Mouse (Mus musculus): ENCODE measurements around the gene 0610009B22Rik.

The 0610009B22Rik gene

GRCm38 (mm10) chr11:51658705-51659104 lies 30.0 kb downstream of the 0610009B22Rik start:
- peak; percentile 46 to 56 for DNase-seq (ENCODE audit: low spot score in 2 of 2)

- DNase-seq (ENCODE audit: low spot score in 2 of 2): no peak
Observed at GRCm38 (mm10) chr11:51658291-51658690, 30.4 kb downstream of the 0610009B22Rik start.

DNA sequence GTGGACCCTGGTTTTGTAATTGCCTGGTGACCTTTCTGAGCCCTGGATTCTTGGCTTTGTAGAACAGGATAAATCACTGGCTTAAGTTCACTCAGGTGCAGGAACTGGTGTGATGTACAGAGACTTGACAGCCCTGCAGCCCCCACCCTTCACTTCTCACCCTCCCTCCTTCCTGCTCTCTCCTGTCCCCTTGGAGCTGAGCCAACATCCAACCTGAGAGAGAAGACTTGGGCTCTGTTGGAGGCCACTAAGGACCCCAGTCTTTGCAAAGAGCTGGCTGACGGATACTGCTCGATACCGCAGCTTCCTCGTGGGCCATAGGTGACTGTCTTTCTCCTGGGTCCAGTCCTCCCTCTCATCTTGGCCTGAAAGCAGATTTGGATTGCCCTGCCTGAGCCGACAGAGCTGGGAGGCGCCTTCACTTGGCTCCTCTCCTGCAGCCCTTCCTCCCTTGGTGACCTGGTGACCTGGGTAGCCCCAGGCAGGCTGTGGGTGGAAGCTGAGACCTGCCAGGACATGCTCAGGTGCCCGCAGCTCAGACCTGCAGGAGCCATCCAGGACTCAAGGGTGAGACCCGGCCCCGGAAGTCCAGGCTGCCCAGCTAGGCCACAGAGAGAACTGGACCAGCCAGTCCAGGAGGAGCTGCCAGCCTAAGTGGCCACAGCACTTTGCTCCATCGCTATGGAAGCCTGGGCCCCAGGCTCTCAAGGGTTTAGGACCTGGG lies 31.7 kb downstream of the 0610009B22Rik start:
- DNase-seq (ENCODE audit: low spot score in 2 of 2): peak; percentile 83 to 85

- DNase-seq (ENCODE audit: low spot score in 2 of 2): no peak
Observed at GRCm38 (mm10) chr11:51654891-51655290, 33.8 kb downstream of the 0610009B22Rik start.

DNA sequence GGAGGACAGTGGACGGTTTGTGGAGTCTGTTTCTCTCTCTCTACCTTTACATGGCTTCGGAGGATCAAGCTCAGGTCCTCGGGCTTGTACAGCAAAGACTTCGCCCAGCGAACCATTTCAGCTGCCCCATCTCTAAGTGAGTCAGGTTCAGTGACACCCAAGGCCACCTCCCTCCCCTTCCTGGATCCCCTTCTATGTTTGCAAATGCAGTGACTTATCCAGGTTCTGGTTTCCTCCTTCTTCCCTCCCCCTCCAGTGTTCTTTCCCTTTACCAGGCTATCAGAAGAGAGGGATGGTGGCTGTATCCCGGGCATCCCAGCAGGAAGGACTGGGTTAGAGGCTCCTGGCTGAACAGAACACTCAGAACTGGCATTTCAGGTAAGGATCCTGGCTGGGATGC lies 34.9 kb downstream of the 0610009B22Rik start:
- no peak for DNase-seq (ENCODE audit: low spot score in 2 of 2)

GRCm38 (mm10) chr11:51652889-51653418 lies 35.7 kb downstream of the 0610009B22Rik start:
- no peak for DNase-seq (ENCODE audit: low spot score in 2 of 2)

GRCm38 (mm10) chr11:51650691-51651515 lies 37.8 kb downstream of the 0610009B22Rik start, which contains the start of the genes N4bp3 and D930048N14Rik:
N4bp3 (minus strand) TSS chr11:51650842.
D930048N14Rik (plus strand) TSS chr11:51650954.
- DNase-seq (ENCODE audit: low spot score in 2 of 2): peak; percentile 75 to 79

DNA sequence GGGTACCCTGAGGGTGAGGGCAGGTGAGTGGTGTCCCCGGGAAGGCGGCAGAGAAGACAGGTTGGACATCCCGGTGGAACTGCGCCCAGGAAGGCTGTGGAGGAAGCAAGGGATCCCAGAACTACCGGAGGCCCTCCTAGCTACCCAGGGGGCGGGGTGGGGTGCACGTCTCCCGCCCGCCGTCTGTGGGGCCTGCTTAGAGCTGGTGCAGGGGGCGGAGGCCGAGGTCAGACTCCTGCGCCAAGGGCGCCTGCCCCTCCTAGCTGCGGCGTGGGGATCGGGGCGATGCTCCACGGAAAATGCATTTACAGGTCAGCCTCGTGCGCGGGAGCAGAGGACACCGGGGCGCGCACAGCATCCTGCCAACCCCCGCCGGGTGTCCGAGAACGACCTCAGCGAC lies 38.4 kb downstream of the 0610009B22Rik start:
- DNase-seq (ENCODE audit: low spot score in 2 of 2): no peak

DNA sequence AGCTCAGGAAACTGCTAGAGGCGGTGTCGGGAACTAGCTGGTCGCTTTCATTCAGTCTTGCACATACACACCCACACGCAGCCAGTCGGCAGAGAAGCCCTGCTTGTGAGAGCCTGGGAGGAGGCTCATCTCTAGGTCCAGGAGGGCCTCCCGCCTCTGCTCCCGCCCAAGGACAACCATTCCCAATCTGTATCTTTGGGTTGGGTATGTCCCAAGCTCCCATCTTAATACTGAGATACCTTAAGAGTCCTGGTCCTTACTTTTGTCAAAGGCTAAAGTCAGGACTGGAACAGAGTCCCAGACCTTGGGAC lies 38.8 kb downstream of the 0610009B22Rik start:
- DNase-seq (ENCODE audit: low spot score in 2 of 2): no peak

- DNase-seq (ENCODE audit: low spot score in 2 of 2): no peak
Observed at GRCm38 (mm10) chr11:51649111-51649888, 39.4 kb downstream of the 0610009B22Rik start.

DNA sequence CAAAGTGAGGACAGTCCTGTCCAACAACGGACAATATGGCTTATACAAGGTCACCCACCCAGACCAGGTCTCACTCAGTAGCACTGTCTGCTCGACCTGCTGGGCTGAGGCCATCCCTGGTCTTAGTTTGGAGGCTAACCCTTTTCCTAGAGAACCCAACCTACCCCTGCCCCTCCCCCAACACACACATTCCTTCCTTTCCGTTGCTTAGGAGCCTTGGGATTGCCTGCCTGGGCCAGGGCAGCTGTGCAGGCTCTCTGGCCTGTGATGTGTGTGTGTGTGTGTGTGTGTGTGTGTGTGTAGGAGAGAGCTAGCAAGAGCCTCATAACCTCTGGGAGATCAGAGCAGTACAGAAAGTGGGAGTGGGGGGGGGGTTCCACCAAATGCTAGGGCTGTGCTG lies 40.1 kb downstream of the 0610009B22Rik start:
- DNase-seq (ENCODE audit: low spot score in 2 of 2): no peak

- no peak for DNase-seq (ENCODE audit: low spot score in 2 of 2)
Observed at GRCm38 (mm10) chr11:51646751-51647667, 41.7 kb downstream of the 0610009B22Rik start.

- no peak for DNase-seq (ENCODE audit: low spot score in 2 of 2)
Observed at GRCm38 (mm10) chr11:51646245-51646644, 42.4 kb downstream of the 0610009B22Rik start.

DNA sequence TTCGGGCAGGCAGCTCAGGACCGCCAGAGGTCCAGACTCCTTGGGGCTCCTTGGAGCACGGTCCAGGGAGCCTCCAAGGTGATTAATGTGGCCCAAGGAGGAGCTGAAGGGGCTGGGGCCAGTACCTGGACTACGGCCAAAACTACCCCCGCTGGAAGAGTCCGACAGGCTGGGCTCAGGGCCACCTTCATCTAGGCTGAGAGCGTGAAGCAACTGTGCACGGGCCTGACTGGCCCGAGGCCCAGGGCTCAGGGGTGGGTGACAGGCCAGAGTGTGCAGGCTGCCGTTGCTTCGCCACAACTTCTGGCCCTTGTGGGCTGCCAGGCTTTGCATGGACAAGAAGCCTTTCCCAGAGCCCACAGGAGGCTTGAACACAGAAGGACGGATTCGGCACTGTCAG lies 43.4 kb downstream of the 0610009B22Rik start:
- no peak for DNase-seq (ENCODE audit: low spot score in 2 of 2)

- DNase-seq (ENCODE audit: low spot score in 2 of 2): no peak
Observed at GRCm38 (mm10) chr11:51644217-51644616, 44.5 kb downstream of the 0610009B22Rik start.

GRCm38 (mm10) chr11:51643761-51644160 lies 44.9 kb downstream of the 0610009B22Rik start:
- peak in 1 of 2 experiments; percentile 41 for DNase-seq (ENCODE audit: low spot score in 2 of 2)

GRCm38 (mm10) chr11:51643202-51643601 lies 45.5 kb downstream of the 0610009B22Rik start:
- DNase-seq (ENCODE audit: low spot score in 2 of 2): no peak

- DNase-seq (ENCODE audit: low spot score in 2 of 2): no peak
Observed at GRCm38 (mm10) chr11:51640748-51641147, 47.9 kb downstream of the 0610009B22Rik start.

DNA sequence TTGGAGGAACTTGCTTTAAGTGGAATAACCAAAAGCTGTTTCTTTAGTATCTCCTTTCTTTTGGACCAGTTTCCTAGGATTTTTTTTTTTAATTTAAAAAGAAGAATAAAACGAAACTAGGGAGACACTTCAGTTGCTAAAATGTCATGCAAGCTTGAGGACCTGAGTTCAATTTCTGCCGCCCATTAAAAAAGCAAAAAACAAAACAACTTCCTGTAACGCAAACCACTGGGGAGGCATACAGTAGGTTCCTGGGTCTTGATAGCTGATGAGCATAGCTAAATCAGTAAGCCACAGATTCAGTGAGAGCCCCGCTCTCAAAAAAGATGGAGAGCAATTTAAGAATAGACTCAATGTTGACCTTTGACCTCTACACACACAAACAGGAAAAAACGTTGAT lies 50.2 kb downstream of the 0610009B22Rik start:
- DNase-seq (ENCODE audit: low spot score in 2 of 2): no peak

- no peak for DNase-seq (ENCODE audit: low spot score in 2 of 2)
Observed at GRCm38 (mm10) chr11:51637971-51638414, 50.7 kb downstream of the 0610009B22Rik start.

GRCm38 (mm10) chr11:51636323-51636684 lies 52.4 kb downstream of the 0610009B22Rik start:
- peak in 1 of 2 experiments; percentile 55 for DNase-seq (ENCODE audit: low spot score in 2 of 2)
